Mouse (Mus musculus) testis, adult 2 months (tissue): ENCODE data around the gene Sparc.

Experiments used
- CTCF ChIP-seq: fragments of 200-500 bp; IDR thresholded peaks from 2 replicates; pipeline ENCODE4 v1.5.1; 2012; ENCODE audit warnings: low read depth, mild to moderate bottlenecking, inconsistent platforms, low read length, moderate library complexity; ENCODE audit not compliant: control insufficient read depth, insufficient read depth, insufficient replicate concordance
- POLR2A ChIP-seq: fragments of 200-500 bp; IDR thresholded peaks from 2 replicates; pipeline ENCODE4 v1.6.1; 2012; ENCODE audit warnings: low read depth, mild to moderate bottlenecking, inconsistent platforms, low read length, moderate library complexity; ENCODE audit not compliant: control insufficient read depth

GRCm38 (mm10) chr11:55386424-55387063 is 36.4 kb downstream of the Sparc start:
- TF ChIP-seq CTCF: peak; percentile 90; the same call in 1 of the 2 replicates
- TF ChIP-seq POLR2A: no peak
